Mouse (Mus musculus): ENCODE measurements around the gene Eef1a2.

Eef1a2 gene

GRCm38 (mm10) chr2:181133837-181134590, 22.8 kb downstream of the Eef1a2 start:
- no peak for DNase-seq (ENCODE audit: low spot score)

- DNase-seq (ENCODE audit: low spot score): no peak
These were observed 26.6 kb downstream of the Eef1a2 start for GRCm38 (mm10) chr2:181130245-181130644.

GRCm38 (mm10) chr2:181128963-181129362, 27.9 kb downstream of the Eef1a2 start:
- DNase-seq (ENCODE audit: low spot score): no peak

GRCm38 (mm10) chr2:181127786-181128185, 29.0 kb downstream of the Eef1a2 start:
- no peak for DNase-seq (ENCODE audit: low spot score)

GRCm38 (mm10) chr2:181125726-181126455, 30.9 kb downstream of the Eef1a2 start:
- DNase-seq (ENCODE audit: low spot score): peak; percentile 52

- no peak for DNase-seq (ENCODE audit: low spot score)
These were observed 34.2 kb downstream of the Eef1a2 start for GRCm38 (mm10) chr2:181122642-181123041.

GRCm38 (mm10) chr2:181120922-181121449, 35.8 kb downstream of the Eef1a2 start:
- DNase-seq (ENCODE audit: low spot score): peak; percentile 32

- DNase-seq (ENCODE audit: low spot score): no peak
These were observed 36.9 kb downstream of the Eef1a2 start for GRCm38 (mm10) chr2:181119952-181120351.

- no peak for DNase-seq (ENCODE audit: low spot score)
These were observed 40.4 kb downstream of the Eef1a2 start for GRCm38 (mm10) chr2:181116436-181116835.

- DNase-seq (ENCODE audit: low spot score): no peak
These were observed 41.4 kb downstream of the Eef1a2 start for GRCm38 (mm10) chr2:181115367-181115766.

GRCm38 (mm10) chr2:181113762-181114361, 43.0 kb downstream of the Eef1a2 start:
- no peak for DNase-seq (ENCODE audit: low spot score)

GRCm38 (mm10) chr2:181111665-181112064, 45.1 kb downstream of the Eef1a2 start:
- no peak for DNase-seq (ENCODE audit: low spot score)

GRCm38 (mm10) chr2:181104111-181104510, 52.7 kb downstream of the Eef1a2 start:
- DNase-seq (ENCODE audit: low spot score): no peak

- peak; percentile 28 for DNase-seq (ENCODE audit: low spot score)
These were observed 54.7 kb downstream of the Eef1a2 start for GRCm38 (mm10) chr2:181102161-181102560.

- no peak for DNase-seq (ENCODE audit: low spot score)
These were observed 55.2 kb downstream of the Eef1a2 start for GRCm38 (mm10) chr2:181101626-181102025.

GRCm38 (mm10) chr2:181100087-181100486, 56.7 kb downstream of the Eef1a2 start:
- DNase-seq (ENCODE audit: low spot score): no peak

Measured in embryo, embryonic 10 days (tissue).